Mouse (Mus musculus) ES-E14 (cell line): Measurements from ENCODE around the gene Rccd1. TPM values are rescaled to one million over a fixed set of nuclear protein-coding genes. Genes with fewer than 3 reads are reported as not detected.

ENCODE experiments used
- DNase-seq: peaks from one replicate; pipeline ENCODE4 v3.0.0-alpha.2; 2013; ENCODE audit warnings: low read depth, low spot score
- H3K27ac ChIP-seq: 2 replicates; pipeline ENCODE4 v1.5.1; 2012; ENCODE audit warnings: low read depth, mild to moderate bottlenecking, low read length, moderate library complexity, mixed read lengths; ENCODE audit not compliant: poor library complexity, insufficient read depth, severe bottlenecking
- H3K36me3 ChIP-seq: 2 replicates; pipeline ENCODE4 v1.6.1; 2012; ENCODE audit warnings: mild to moderate bottlenecking, low read length, moderate library complexity, mixed read lengths; ENCODE audit not compliant: control insufficient read depth, poor library complexity, insufficient read depth, severe bottlenecking
- H3K4me1 ChIP-seq, 2 experiments: fragments of 150-350 bp in 1 of 2; sonication (generic) in 1 of 2; 2 replicates each; pipeline ENCODE4 v1.6.1; 2012; ENCODE audit warnings: low read length in 2 of 2, mild to moderate bottlenecking in 1 of 2, mixed read lengths in 1 of 2; ENCODE audit not compliant: control insufficient read depth in 2 of 2, insufficient read depth in 2 of 2, poor library complexity in 1 of 2
- H3K4me3 ChIP-seq, 2 experiments: fragments of 150-350 bp in 1 of 2; sonication (generic) in 1 of 2; 2 replicates each; pipeline ENCODE4 v1.5.1; 2012; ENCODE audit warnings: low read length in 2 of 2, low read depth in 1 of 2, mild to moderate bottlenecking in 1 of 2, mixed read lengths in 1 of 2; ENCODE audit not compliant: insufficient read depth in 1 of 2, poor library complexity in 1 of 2, severe bottlenecking in 1 of 2
- H3K9ac ChIP-seq: 2 replicates; pipeline ENCODE4 v1.6.1; 2012; ENCODE audit warnings: low read depth, mild to moderate bottlenecking, low read length, mixed read lengths; ENCODE audit not compliant: poor library complexity, insufficient read depth, severe bottlenecking
- H3K9me3 ChIP-seq: fragments of 150-350 bp; sonication (generic); 2 replicates; pipeline ENCODE4 v1.6.1; 2012; ENCODE audit warnings: low read depth, mild to moderate bottlenecking, low read length; ENCODE audit not compliant: control insufficient read depth, insufficient read depth
- CHD2 ChIP-seq: IDR thresholded peaks from 2 replicates; pipeline ENCODE4 v1.6.1; 2014; ENCODE audit warnings: mild to moderate bottlenecking, low read depth, low read length, inconsistent platforms
- HCFC1 ChIP-seq: IDR thresholded peaks from 2 replicates; pipeline ENCODE4 v1.6.1; 2012; ENCODE audit warnings: low read length, inconsistent platforms, borderline replicate concordance; ENCODE audit not compliant: insufficient read depth
- MAFK ChIP-seq: IDR thresholded peaks from 2 replicates; pipeline ENCODE4 v1.6.1; 2014; ENCODE audit warnings: mild to moderate bottlenecking, low read depth, low read length, inconsistent platforms; ENCODE audit not compliant: insufficient read depth
- ZC3H11A ChIP-seq: IDR thresholded peaks from 2 replicates; pipeline ENCODE4 v1.6.1; 2012; ENCODE audit warnings: low read depth, mild to moderate bottlenecking, inconsistent platforms, low read length, borderline replicate concordance
- ZNF384 ChIP-seq: IDR thresholded peaks from 2 replicates; pipeline ENCODE4 v1.6.1; 2012; ENCODE audit warnings: low read depth, low read length, inconsistent platforms
- in situ Hi-C, 2 experiments: fragments of 600-800 bp; cut with MboI; formaldehyde crosslinking; loops; one replicate each; pipeline ENCODE4 v1.15.1; 2025; ENCODE audit warnings: low sequenced_read_pairs in 2 of 2, inconsistent platforms in 1 of 2; ENCODE audit not compliant: unreplicated experiment in 2 of 2
- total RNA-seq: library from RNA; depleted of rRNA; stranded (reverse); fragments of 300-350 nt; gene quantifications from 2 replicates; pipeline ENCODE4 v1.2.3, GENCODE M21; 2012

Rccd1 gene
- total RNA-seq, 1 experiment = 16.4 TPM

DNA sequence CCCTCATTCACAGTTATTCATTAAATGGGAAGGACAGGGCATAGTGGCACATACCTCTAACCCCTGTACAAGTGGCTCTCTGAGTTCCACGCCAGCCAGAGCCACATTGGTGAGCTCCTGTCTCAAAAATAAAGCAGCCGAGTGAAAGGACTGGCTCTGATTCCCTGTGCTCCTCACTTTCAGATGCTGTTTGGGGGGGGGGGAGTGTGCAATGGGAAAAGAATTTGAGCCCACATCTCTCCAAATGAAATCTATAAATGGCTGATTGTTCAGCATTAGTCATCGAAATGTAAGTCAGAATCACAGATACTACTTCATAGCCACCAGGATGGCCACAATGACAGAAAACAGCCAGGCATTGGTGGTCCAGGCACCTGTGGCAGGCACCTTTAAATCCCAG is 27.2 kb downstream of the Rccd1 start:
- Histone ChIP-seq H3K36me3 (peaks cover 26% of the 10 kb centered on the region), H3K9ac (no peak overlapping the region), H3K9me3 (no peaks in the 10 kb centered on the region), H3K4me3 (no peak overlapping the region; a peak in 1 of 4 replicates), H3K27ac (no peak overlapping the region), H3K4me1 (peaks cover 3 to 4% of the 10 kb centered on the region in 2 experiments; a peak in 2 of 4 replicates)
- no peak for DNase-seq
- TF ChIP-seq CHD2 (no peak), MAFK (no peak), ZC3H11A (no peak), HCFC1 (no peak), ZNF384 (no peak)
- in situ Hi-C loops = no loop called here

- Histone ChIP-seq H3K4me1 (peaks cover 3 to 4% of the 10 kb centered on the region in 2 experiments; a peak in 2 of 4 replicates), H3K9me3 (no peaks in the 10 kb centered on the region), H3K4me3 (peak overlapping the region in 1 of 2 experiments; percentile 24; a peak in 1 of 4 replicates), H3K9ac (no peak overlapping the region), H3K36me3 (peaks cover 21% of the 10 kb centered on the region), H3K27ac (no peak overlapping the region)
- no peak for DNase-seq
- in situ Hi-C loops = no loop called here
- no peak for TF ChIP-seq HCFC1
- no peak for TF ChIP-seq MAFK
- TF ChIP-seq ZC3H11A = no peak
- TF ChIP-seq CHD2 = no peak
- no peak for TF ChIP-seq ZNF384
These were observed 27.8 kb downstream of the Rccd1 start for GRCm38 (mm10) chr7:80296462-80296861.

- peak; percentile 24 for DNase-seq
- H3K9ac ChIP-seq = peak overlapping the region; percentile 96
- in situ Hi-C loops = no loop called here
These were observed 29.2 kb downstream of the Rccd1 start for GRCm38 (mm10) chr7:80294764-80295648.

DNA sequence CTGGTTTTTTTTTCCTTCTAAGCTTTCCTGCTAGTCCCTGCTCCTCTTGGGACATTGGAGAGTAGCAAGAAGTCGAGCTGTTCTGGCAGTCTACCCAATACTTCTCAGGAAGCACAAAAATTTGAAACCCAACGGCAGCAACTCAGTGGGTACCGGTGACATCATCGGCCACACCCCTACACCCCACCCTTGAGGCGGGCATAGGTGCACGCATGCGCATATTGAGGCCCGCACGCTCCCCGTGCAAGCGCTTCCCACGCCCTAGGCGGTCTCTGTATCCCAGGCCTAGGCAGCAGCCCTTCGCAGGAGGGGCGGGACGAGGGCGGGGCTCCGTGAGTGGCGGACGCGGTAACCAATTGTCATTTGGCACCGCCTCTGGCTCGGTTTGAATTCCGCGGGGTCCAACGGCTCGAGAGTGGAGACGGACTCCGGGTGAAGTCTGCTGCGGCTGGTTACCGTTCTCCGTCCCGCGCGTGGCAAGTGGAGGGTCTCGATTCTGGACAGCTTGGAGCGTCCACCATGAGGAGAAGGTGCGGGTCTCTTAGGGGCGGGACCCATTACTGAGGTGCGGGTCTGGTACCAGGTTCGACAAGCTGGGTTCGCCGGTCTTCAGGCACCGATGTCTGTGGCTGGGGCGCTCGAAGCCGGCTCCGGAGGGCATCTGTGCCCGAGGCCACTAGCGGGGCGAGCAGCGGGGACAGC is 30.0 kb downstream of the Rccd1 start, which contains the start of gene Prc1:
Prc1 (plus strand) TSS at position 389 of the 702 bp plus-strand sequence.
- peaks cover 14% of the 10 kb centered on the region; the same call in 1 of the 2 replicates for H3K36me3 ChIP-seq
- no peak for TF ChIP-seq ZC3H11A
- TF ChIP-seq CHD2 = peak; percentile 75
- 0 out of 2 replicates have a peak, but pooled peaks have one; percentile 16 for TF ChIP-seq MAFK
- H3K4me1 ChIP-seq = peaks cover 3 to 4% of the 10 kb centered on the region in 2 experiments; a peak in 2 of 4 replicates
- in situ Hi-C loops = no loop called here
- peak within 1 kb of the TSS; percentile 96 for H3K9ac ChIP-seq
- H3K9me3 ChIP-seq = no peaks in the 10 kb centered on the region
- H3K27ac ChIP-seq = peak within 1 kb of the TSS; percentile 79
- peak within 1 kb of the TSS; percentile 91 to 99 for H3K4me3 ChIP-seq
- DNase-seq = peak; percentile 92

More at GRCm38 (mm10) chr7:80294764-80295648, 29.2 kb downstream of the Rccd1 start:
- peaks cover 3 to 4% of the 10 kb centered on the region in 2 experiments; a peak in 2 of 4 replicates for H3K4me1 ChIP-seq
- peaks cover 18% of the 10 kb centered on the region; the same call in 1 of the 2 replicates for H3K36me3 ChIP-seq
- peak overlapping the region; percentile 79 for H3K27ac ChIP-seq
- H3K9me3 ChIP-seq = no peaks in the 10 kb centered on the region
- peak overlapping the region; percentile 91 to 99 for H3K4me3 ChIP-seq
- TF ChIP-seq ZNF384 = no peak
- no peak for TF ChIP-seq MAFK
- no peak for TF ChIP-seq ZC3H11A
- no peak for TF ChIP-seq HCFC1
- TF ChIP-seq CHD2 = no peak
